Mouse (Mus musculus): ENCODE measurements around the gene Mfsd12.

Mfsd12 gene

DNA sequence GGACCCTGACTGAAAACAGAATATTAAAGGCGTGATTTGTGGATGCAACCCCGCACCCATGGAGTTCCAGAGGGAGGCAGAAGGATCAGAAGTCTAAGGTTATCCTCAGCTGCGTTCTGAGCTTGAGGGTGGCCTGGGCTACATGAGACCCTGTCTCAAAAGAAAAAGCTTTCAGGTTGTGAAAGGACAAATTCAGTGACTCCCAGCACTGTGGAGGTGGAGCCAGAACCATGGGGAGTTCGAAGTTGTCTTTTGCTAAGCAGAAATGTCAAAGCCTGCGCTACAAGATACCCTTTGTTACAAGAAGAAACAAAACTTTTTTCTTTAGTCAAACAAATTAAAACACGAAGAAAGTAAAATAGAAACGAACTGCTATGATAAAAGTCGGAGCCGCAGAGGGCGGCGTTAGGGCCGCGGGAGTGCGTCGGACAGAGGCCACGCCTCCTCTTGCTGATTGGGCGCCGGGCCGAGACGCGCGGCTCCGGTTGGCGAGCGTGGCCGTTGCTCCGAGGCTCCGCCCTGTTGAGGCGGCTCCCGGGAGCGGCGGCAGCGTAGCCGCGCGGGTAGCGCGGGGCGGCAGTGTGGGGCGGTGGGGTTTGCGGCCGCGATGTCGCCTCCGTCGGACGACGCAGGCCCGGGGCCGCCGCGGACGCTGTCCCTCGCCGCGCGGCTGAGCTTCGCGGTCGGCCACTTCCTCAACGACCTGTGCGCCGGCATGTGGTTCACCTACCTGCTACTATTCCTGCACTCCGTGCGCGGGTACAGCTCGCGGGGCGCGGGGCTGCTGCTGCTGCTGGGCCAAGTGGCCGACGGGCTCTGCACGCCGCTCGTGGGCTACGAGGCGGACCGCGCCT, at the start of gene Mfsd12:
Mfsd12 (plus strand) TSS at position 501 of the 854 bp plus-strand sequence.
- peak; percentile 75 to 88 for DNase-seq (ENCODE audit: low spot score in 2 of 2)

DNA sequence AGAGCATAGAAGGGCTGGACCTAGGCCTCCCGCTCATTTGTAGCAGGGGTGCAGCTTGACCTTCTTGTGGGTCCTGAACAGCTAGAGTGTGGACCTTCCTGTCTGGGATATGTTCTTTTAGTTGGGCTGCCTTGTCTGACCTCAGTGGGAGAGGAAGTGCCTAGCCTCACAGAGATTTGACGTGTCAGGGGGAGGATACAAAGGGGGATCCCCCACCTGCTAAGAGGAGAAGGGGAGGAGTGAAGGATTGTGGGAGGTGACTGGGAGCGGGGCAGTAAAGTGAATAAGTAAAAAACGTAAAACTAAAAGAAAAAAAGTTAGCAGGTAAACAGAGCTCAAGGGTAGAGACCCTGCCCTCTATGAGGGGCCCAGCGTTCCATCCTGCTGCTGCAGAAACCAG, 47.7 kb upstream of the Mfsd12 start:
- DNase-seq (ENCODE audit: low spot score in 2 of 2): no peak

DNA sequence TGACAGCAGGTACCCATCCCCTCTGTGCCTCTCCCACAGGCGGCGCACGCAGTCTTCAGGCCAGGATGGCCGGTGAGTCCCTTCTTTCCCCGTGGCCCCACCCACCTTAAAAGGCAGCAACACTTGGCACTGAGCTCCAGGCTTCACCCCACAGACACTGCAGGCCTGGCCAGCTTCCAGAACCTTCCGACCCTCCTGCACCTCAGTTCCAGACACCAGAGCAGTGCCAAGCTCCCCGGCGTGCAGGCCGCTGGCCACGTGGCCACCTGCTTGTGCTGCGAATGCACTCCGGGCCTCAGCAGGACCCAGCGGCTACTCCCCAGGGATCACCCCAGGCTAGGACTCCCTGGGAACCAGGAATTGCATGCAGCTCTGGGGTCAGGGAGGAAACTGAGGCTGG, 43.7 kb upstream of the Mfsd12 start:
- no peak for DNase-seq (ENCODE audit: low spot score in 2 of 2)

DNA sequence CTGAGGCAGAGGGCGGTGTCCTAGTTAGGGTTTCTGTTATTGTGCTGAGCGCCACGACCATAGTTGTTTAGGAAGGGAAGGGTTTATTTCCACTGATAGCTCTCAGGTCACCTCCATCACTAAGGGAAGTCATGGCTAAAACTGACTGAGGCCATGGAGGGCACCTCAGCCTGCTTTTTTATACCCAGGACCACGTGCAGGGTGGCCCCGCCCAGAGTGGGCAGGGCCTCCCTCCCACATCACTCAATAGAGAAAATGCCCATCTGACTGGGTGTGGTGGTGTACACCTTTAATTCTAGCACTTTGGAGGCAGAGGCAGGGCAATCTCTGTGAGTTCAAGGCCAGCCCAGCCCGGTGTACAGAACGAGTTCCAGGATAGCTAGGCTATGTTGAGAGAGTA, 43.1 kb upstream of the Mfsd12 start:
- no peak for DNase-seq (ENCODE audit: low spot score in 2 of 2)

DNA sequence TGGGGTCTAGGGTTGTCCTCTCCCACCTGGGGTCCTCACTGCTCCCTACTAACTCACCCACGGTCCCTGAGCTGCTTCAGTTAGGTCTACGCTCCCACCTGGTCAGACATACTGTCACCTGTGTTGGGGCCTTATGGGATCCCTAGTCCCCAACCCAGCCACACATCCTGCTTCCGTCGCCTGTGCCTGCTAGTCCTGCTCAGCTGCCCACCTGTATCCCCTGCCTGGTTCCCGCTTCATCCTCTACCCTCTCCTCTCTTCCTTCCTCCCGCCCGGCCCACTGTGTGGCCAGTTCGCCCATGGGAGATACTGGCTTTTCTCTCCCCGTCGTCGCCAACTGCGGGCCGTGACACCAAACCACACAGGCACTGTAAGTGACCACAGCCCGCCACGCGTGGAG, 41.7 kb upstream of the Mfsd12 start:
- no peak for DNase-seq (ENCODE audit: low spot score in 2 of 2)

DNA sequence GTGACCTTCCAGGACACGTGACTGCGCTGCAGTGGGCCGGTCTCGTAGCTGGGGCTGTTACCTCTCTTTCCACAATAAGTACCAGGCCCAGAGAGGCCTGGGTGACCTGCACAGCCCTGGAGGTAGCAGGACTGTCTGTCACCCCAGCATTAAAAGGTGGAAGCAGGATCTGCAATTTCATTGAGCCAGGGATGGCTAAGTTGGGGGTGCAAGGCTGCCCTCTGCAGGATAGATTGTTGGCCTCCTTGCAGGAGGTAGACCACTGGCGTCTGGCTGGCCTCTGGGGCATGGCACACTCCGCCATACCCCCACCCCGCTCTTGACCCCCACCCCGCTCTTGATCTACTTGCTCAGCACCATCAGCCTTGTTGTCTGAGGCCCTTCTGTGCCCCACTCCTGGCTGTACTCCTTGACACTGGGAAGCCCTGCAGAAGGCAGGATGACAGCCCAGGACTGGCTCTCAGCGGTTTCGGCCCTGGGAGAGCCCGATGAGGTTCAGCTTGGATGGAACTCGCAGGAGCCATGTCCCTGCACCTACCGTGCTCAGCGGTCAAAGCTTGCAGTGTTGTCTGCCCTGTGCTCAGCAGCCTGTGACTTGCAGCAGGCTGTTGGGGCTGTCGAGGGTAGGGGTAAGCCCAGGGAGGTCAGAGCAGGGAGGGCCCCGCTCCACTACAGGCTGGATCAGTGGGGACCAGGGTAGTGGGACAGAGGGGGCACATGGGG, 40.8 kb upstream of the Mfsd12 start:
- DNase-seq (ENCODE audit: low spot score in 2 of 2): no peak

DNA sequence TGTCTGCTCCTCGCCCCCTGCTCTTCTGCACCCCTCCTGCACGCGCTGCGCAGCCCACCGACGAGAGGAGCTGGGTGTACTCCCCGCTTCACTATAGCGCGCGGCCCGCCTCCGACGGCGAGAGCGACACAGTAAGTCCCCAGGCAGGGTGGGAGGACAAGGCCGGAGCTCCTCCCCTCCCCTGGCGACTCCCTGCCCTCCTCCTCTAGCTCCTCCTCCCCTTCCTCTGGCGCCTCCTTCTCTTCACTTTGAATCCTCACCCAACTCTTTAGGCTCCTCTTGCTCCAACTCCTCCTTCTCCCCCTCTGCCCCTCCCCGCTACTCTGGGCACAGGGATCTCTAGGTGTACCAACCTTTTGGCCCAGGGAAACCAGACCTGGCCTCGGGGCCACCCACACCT, 40.0 kb upstream of the Mfsd12 start:
- DNase-seq (ENCODE audit: low spot score in 2 of 2): no peak

DNA sequence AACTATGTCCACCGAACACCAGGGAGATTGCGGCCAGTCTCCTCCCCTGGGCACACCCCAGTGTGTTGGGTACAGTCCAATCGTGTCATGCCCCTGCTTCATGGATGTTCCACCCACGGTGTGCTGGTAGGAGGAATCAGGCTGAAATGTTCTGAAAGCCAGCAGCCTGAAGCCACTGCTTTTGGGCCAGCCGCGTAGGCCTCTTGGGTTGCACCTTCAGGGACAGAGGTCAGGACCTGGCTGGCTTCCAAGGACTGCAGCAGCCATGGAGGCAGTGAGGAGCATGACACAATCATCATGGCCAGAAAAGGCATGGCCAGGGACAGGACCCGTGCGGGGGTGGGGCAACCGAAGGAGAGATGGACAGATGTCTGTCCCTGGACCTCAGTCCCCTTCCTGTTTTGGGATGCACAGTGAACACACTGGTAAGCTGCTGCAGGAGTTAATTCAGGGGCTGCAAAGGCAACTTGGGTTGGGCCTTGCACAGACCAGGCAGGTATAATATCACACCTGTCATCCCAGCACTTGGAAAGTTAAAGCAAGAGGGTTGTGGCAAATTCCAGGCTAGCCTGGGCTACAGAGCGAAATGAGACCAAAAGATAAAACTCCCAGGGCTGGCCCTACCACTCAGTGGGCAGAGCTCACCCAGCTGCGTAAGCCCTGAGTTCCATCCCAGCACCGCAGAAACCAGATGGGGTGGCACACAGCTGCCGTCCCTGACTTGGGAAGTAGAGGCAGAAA, 38.5 kb upstream of the Mfsd12 start:
- DNase-seq (ENCODE audit: low spot score in 2 of 2): no peak

DNA sequence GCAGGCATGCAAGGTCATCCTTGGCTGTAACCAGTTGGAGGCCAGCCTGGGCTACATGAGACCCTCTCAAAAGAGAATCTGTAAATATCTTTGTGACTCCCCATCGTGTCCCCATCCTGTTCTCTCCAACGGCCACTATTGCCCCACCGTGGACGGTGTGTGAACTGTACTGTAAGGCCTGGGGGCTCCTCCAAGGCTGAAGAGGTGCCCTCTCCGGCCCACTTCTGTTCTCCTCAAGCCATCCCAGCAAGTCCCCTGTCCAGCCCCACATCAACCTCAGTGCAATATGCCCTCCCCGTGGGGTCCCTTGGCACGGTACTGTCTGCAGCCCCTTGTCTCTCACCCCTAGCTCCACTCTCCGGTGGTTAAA, 38.0 kb upstream of the Mfsd12 start:
- DNase-seq (ENCODE audit: low spot score in 2 of 2): no peak

DNA sequence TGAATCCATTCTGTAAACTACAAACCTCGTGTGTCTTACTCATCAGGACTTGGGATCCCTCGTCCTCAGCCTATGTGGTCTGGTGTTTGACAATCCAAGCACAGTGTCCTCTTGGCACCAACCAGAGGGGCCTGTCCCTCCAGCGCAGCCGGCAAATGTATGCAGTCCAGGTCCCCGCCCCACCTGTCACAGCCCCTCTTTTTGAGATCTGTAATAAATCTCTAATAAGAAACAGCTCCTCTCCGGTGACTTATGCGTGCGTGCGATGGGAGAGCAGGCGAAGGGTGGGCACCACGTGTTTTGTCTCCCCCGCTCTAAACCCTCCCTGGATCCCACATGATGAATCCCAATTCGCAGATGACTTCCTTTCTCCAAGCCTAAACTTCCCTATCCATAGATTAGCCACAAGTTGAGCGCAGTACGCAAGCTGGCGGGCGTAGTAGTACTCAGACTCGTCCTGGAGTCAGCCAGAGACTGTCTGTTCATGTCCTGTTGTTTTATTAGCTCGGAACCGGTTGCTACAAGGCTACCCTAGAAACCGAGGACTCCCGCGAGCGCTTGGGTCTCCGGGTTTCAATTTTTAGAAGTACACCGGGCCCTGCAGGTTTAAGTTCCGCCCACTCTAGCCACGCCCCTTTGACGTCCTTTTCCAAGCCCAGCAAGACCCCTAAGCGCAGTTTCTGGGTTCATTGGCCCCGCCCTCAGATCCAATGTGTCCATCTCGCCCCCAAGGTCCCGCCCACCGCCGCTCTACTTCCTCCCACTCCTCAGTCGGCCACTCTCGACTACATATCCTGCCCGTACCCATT, 37.3 kb upstream of the Mfsd12 start:
- peak; percentile 57 to 93 for DNase-seq (ENCODE audit: low spot score in 2 of 2)

DNA sequence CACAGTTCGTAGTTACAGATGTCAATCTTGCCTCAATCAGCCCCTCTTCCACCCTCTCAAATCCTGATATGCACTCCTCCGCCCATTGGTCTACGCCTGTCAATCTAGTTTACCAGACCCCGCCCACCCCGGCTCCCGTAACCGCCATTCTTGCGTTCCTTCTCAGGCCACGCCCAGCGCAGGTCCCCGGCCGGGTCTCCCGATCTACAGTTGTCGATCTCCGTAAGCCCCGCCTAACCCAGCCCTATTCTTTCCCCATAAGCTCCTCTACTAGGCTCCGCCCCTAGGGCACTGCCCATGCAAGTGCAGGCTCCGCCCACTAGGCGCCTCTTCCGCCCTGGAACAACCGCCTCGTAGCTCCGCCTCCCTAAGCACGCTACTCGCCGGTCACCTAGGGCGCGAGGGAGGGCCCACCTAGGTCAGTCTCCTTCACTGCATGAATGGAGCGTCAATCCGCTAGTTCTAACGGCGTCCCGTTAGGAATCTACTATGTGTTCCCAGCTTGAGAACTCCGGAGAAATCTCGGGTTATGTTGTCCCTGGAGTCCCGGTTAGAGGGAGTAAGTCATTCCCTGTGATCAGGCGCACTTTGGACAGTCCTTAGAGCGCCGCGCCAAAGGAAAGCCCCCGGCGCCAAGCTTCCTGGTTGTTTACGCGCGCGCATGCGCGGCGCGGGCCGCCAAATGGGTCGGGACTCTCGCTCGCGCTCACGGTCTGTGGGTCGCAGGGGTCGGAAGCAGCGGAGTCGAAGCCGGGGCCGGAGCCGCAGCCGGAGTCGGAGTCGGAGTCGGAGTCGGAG, 36.5 kb upstream of the Mfsd12 start, which contains the start of gene Cactin:
Cactin (plus strand) TSS at position 554 of the 798 bp plus-strand sequence.
- peak; percentile 99 to 100 for DNase-seq (ENCODE audit: low spot score in 2 of 2)

DNA sequence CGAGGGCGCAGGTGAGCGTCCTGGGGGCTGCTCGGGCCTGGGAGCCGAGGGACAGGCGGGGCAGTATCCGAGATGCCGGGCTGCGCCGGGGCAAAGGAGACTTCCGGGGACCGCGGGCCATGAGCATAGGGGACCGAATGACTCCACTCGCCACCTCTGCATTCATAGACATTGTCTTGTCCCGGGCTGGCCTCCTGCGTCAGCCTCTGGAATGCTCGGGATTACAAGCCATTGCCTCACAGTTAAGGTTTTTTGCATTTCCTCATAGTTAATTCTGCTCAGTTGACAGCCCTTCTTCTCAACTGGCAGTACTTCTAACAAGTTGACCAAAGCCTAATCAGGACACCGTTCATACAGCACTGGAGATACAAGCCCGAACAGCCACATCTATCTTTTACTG, 35.9 kb upstream of the Mfsd12 start:
- no peak for DNase-seq (ENCODE audit: low spot score in 2 of 2)

DNA sequence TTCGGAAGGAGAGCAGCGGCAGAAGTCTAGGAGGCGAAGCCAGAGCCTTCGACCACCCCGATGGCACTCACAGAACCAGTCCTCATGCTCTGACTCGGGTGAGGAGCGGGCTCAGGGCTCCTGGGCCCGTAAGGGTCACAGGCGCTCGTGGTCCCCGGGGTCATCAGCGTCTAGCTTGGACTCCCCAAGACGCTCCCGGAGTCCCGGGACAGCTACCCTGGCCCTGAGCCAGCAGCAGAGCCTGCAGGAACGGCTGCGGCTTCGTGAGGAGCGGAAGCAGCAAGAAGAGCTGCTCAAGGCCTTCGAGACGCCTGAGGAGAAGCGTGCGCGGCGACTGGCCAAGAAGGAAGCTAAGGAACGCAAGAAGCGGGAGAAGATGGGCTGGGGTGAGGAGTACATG, 34.8 kb upstream of the Mfsd12 start:
- DNase-seq (ENCODE audit: low spot score in 2 of 2): no peak

DNA sequence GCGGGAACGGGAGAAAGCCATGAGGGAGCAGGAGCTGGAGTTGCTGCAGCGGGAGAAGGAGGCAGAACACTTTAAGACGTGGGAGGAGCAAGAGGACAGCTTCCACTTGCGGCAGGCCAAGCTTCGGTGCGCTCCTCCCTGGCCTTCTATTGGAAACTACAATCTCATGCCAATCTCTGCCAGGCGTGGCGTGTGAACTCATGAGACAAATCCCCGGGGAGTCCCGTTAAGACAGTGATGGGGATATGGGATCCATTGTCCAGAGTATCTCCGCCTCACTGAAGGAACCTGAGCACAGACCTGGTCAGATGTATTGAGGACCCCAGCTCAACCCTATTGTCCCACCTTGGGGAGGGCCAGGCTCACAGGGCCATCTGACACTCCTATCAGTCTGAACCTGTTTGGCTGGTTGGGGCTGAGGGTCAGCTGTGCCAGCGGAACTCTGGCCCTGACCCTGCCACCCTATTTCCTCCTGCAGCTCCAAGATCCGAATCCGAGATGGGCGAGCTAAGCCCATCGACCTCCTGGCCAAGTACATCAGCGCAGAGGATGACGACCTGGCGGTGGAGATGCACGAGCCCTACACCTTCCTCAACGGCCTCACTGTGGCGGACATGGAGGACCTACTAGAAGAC, 34.0 kb upstream of the Mfsd12 start:
- DNase-seq (ENCODE audit: low spot score in 2 of 2): no peak

DNA sequence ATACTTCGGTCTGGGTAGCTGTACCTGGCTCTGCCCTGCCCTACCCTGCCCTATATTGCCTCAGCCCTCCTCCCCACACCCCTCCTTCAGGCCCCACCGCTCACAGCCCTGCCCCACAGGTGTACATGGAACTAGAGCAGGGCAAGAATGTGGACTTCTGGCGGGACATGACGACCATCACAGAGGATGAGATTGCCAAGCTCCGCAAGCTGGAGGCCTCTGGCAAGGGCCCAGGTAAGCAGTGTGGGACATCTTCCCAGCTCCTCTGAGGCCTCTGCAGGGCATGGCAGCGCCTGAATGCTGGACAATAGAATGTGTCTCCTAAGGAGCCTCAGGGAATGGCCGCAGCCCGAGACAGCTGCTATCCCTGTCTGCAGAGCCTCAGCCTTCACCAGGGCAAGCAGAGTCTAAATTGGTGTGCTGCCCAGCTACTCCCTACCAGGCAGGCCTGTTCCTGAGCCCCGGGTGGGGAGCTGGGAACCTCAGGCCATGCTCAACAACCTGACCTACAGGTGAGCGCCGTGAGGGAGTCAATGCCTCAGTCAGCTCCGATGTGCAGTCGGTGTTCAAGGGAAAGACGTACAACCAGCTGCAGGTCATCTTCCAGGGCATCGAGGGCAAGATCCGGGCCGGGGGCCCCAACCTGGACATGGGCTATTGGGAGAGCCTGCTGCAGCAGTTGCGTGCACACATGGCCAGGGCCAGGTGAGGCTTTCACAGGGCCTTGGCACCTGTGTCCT, 33.3 kb upstream of the Mfsd12 start:
- no peak for DNase-seq (ENCODE audit: low spot score in 2 of 2)

DNA sequence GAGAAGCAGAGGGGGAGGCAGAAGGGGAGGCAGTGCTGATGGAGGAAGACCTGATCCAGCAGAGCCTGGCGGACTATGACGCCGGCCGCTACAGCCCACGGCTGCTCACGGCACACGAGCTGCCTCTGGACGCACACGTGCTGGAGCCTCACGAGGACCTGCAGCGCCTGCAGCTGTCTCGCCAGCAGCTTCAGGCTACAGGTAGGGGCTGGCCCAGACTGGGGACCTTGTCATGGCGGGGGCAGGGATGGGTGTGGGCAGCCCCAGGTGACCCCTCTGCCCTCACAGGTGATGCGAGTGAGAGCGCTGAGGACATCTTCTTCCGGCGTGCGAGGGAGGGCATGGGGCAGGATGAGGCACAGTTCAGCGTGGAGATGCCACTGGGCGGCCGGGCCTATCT, 32.1 kb upstream of the Mfsd12 start:
- no peak for DNase-seq (ENCODE audit: low spot score in 2 of 2)

DNA sequence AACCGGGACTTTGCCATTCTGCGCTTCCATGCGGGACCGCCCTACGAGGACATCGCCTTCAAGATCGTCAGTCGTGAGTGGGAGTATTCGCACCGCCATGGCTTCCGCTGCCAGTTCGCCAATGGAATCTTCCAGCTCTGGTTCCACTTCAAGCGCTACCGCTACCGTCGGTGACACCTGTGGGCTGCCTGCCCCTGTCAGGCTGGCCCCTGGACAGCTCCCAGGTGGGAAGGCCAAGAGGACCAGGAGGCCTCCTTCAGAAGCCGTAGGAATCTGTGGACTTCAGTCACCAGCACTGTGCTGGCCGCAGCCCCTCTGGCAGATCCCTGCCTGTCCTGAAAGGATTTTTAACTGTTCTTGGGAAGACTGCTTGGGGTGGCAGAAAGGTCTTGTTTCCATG, 31.5 kb upstream of the Mfsd12 start:
- DNase-seq (ENCODE audit: low spot score in 2 of 2): no peak

DNA sequence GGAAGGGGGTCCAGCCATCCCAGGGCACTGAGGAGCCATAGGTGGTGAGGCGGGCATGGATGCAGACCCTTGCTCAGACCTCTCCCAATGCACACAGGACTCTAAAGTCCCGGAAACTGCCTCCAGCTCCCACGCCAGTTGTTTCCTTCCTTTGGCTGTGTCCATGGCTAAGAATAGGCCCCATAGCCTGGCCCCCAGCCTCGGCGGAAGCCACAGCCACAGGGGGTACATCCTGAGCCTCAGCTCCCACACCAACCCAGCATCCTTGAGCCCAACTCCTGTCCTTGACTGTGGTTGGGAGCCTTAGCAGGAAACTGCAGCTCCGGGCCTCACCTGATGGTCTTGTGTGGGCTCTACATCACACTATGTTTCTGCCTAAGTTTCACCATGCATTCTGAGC, 30.4 kb upstream of the Mfsd12 start:
- DNase-seq (ENCODE audit: low spot score in 2 of 2): no peak

DNA sequence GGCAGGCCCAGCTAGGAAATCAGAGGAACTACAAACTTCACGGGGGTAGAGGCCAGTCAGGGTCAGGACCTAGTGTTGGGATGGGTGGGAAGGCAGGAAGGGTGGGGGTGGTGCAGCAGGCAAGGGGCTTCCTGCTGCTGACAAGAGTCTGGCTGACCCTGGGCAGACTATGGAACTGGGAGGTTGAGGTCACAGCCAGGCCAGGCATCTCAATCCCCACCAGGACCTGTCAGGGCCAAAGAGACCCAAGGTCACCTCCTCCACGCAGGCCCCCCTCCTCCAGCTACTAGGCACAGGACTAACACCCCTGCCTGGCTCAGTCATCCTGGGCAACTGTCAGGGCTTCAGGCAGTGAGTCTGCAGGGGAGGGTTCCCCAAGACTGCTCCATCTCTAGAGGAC, 29.3 kb upstream of the Mfsd12 start:
- no peak for DNase-seq (ENCODE audit: low spot score in 2 of 2)

DNA sequence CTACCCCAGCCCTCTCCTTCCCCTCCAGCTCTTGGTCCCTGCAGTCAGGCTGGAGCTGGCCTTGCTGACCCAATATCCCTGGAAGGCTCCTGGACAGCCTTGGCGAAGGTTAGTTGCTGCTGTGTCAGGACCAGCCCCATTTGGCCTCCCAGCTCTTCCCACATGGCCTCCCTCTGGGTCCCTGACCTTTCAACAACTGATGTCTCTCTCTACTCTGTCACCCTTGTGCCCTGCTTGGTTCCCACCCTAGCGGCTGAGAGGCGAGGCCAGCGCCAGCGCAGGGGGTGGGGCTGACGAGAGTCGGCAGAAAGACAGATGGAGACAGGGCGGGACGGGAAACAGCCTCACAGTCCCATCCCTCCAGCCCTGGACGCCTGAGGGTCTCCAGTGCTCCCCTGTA, 28.9 kb upstream of the Mfsd12 start, which contains the start of gene Tbxa2r:
Tbxa2r (plus strand) TSS at position 346 of the 400 bp plus-strand sequence.
- no peak for DNase-seq (ENCODE audit: low spot score in 2 of 2)
